In genomic region chr17:84002939-84003338, GRCm38 (mm10) we compare ENCODE assay signal across 18 mouse cellular contexts.
DNase-seq lines count a peak whose midpoint lies in the region; ATAC-seq and TF ChIP-seq lines count a peak whose summit lies in the region.
"Had no signal": no experiment of that assay in that cellular context is flagged by ENCODE, and none has a peak within 500 bp of the region (broad histone marks: within the 10 kb centered on the region; RNA-seq: fewer than 3 reads in every experiment).

No protein-coding gene starts in this region.

- no peak overlapping the region for H3K9ac ChIP-seq in embryonic facial prominence, embryonic 12.5 days
- H3K9ac ChIP-seq in stomach, embryonic 16.5 days (ENCODE audit: low read length): no peak overlapping the region
- H3K9ac ChIP-seq in stomach, postnatal 0 days (ENCODE audit: low read length): no peak overlapping the region
- no peak overlapping the region for H3K9ac ChIP-seq in limb, embryonic 13.5 days
- no peak overlapping the region for H3K9ac ChIP-seq in midbrain, embryonic 13.5 days (replicated peaks)
- H3K9ac ChIP-seq: liver, embryonic 15.5 days; midbrain, embryonic 15.5 days; stomach, embryonic 15.5 days had no signal

- no peak for DNase-seq in embryonic facial prominence, embryonic 10.5 days (ENCODE audit: low spot score)
- DNase-seq in stomach, postnatal 0 days (ENCODE audit: low spot score): no peak
- DNase-seq in layer of hippocampus, adult 9-11 months: no peak
- DNase-seq: adrenal gland, postnatal 36 days; cerebellum, adult 2 months; gastrocnemius, postnatal 14 days; kidney, postnatal 25 days; lung, postnatal 14 days had no signal

- no peak for ATAC-seq in embryonic facial prominence, embryonic 12.5 days (ENCODE audit: insufficient number of reproducible peaks, insufficient read depth, low FRiP score, low TSS enrichment)
- ATAC-seq in stomach, embryonic 16.5 days (ENCODE audit: insufficient read depth, low FRiP score): no peak
- ATAC-seq in stomach, postnatal 0 days (ENCODE audit: low FRiP score, low TSS enrichment): no peak
- no peak for ATAC-seq in limb, embryonic 13.5 days (ENCODE audit: low FRiP score, low read depth)
- no peak for ATAC-seq in midbrain, embryonic 13.5 days
- ATAC-seq in granulocyte monocyte progenitor cell, adult 5-6 weeks (replicated peaks; ENCODE audit: poor library complexity, severe bottlenecking): no peak
- ATAC-seq: CD4-positive, CD25-positive, alpha-beta regulatory T cell, adult 4 months; midbrain, embryonic 15.5 days had no signal

- H3K27me3 ChIP-seq in embryonic facial prominence, embryonic 12.5 days: no peaks in the 10 kb centered on the region
- peaks cover 10% of the 10 kb centered on the region for H3K27me3 ChIP-seq in embryonic facial prominence, embryonic 10.5 days (replicated peaks; ENCODE audit: low read depth, poor library complexity, severe bottlenecking)
- no peaks in the 10 kb centered on the region for H3K27me3 ChIP-seq in stomach, embryonic 16.5 days (ENCODE audit: control insufficient read depth, insufficient read depth, low read length)
- H3K27me3 ChIP-seq in stomach, postnatal 0 days (ENCODE audit: control insufficient read depth, insufficient read depth, low read length): no peaks in the 10 kb centered on the region
- no peaks in the 10 kb centered on the region for H3K27me3 ChIP-seq in limb, embryonic 13.5 days
- H3K27me3 ChIP-seq in midbrain, embryonic 13.5 days: no peaks in the 10 kb centered on the region
- H3K27me3 ChIP-seq: midbrain, embryonic 15.5 days; stomach, embryonic 15.5 days had no signal

- H3K4me2 ChIP-seq in embryonic facial prominence, embryonic 12.5 days (replicated peaks): no peak overlapping the region
- H3K4me2 ChIP-seq in stomach, embryonic 16.5 days (ENCODE audit: low read depth, low read length): no peak overlapping the region
- H3K4me2 ChIP-seq in stomach, postnatal 0 days (replicated peaks; ENCODE audit: low read depth): no peak overlapping the region
- H3K4me2 ChIP-seq in limb, embryonic 13.5 days (replicated peaks): no peak overlapping the region
- H3K4me2 ChIP-seq in midbrain, embryonic 13.5 days (replicated peaks): no peak overlapping the region
- H3K4me2 ChIP-seq: liver, embryonic 15.5 days; midbrain, embryonic 15.5 days; stomach, embryonic 15.5 days had no signal

- 89% methylated on average over 6 of the region's 6 CpGs for WGBS in embryonic facial prominence, embryonic 12.5 days
- 91% methylated on average over 6 of the region's 6 CpGs for WGBS in embryonic facial prominence, embryonic 10.5 days
- WGBS in stomach, embryonic 16.5 days: 85% methylated on average over 6 of the region's 6 CpGs
- 83% methylated on average over 6 of the region's 6 CpGs for WGBS in stomach, postnatal 0 days
- WGBS in limb, embryonic 13.5 days: 90% methylated on average over 6 of the region's 6 CpGs
- 93% methylated on average over 6 of the region's 6 CpGs for WGBS in midbrain, embryonic 13.5 days

- TF ChIP-seq EP300 in stomach, postnatal 0 days (optimal IDR thresholded peaks at IDR 0.05): no peak

- TF ChIP-seq CTCF in stomach, postnatal 0 days (IDR thresholded peaks at IDR 0.05; ENCODE audit: low read depth): no peak

- H3K9me3 ChIP-seq in embryonic facial prominence, embryonic 12.5 days: no peaks in the 10 kb centered on the region
- no peaks in the 10 kb centered on the region for H3K9me3 ChIP-seq in embryonic facial prominence, embryonic 10.5 days
- no peaks in the 10 kb centered on the region for H3K9me3 ChIP-seq in stomach, embryonic 16.5 days (replicated peaks; ENCODE audit: control insufficient read depth, low read length)
- H3K9me3 ChIP-seq in stomach, postnatal 0 days (ENCODE audit: control insufficient read depth, low read length): no peaks in the 10 kb centered on the region
- no peaks in the 10 kb centered on the region for H3K9me3 ChIP-seq in limb, embryonic 13.5 days
- no peaks in the 10 kb centered on the region for H3K9me3 ChIP-seq in midbrain, embryonic 13.5 days
- H3K9me3 ChIP-seq: liver, embryonic 15.5 days; midbrain, embryonic 15.5 days; stomach, embryonic 15.5 days had no signal

- peaks cover 9% of the 10 kb centered on the region for H3K4me1 ChIP-seq in embryonic facial prominence, embryonic 12.5 days
- H3K4me1 ChIP-seq in embryonic facial prominence, embryonic 10.5 days: peaks cover 48% of the 10 kb centered on the region
- H3K4me1 ChIP-seq in stomach, embryonic 16.5 days (ENCODE audit: control insufficient read depth, insufficient read depth, low read length): peaks cover 20% of the 10 kb centered on the region; the same call in 1 of the 2 replicates
- H3K4me1 ChIP-seq in stomach, postnatal 0 days (replicated peaks; ENCODE audit: control insufficient read depth, insufficient read depth): no peaks in the 10 kb centered on the region
- peaks cover 50% of the 10 kb centered on the region for H3K4me1 ChIP-seq in limb, embryonic 13.5 days
- peaks cover 7% of the 10 kb centered on the region for H3K4me1 ChIP-seq in midbrain, embryonic 13.5 days (replicated peaks)
- H3K4me1 ChIP-seq: midbrain, embryonic 15.5 days had no signal

- peak overlapping the region; percentile 32 for H3K27ac ChIP-seq in embryonic facial prominence, embryonic 12.5 days
- no peak overlapping the region for H3K27ac ChIP-seq in embryonic facial prominence, embryonic 10.5 days (replicated peaks)
- peak overlapping the region; percentile 75; the same call in 1 of the 2 replicates for H3K27ac ChIP-seq in stomach, embryonic 16.5 days (ENCODE audit: low read length)
- H3K27ac ChIP-seq in stomach, postnatal 0 days (replicated peaks): no peak overlapping the region
- peak overlapping the region; percentile 33; the same call in 1 of the 2 replicates for H3K27ac ChIP-seq in limb, embryonic 13.5 days
- no peak overlapping the region for H3K27ac ChIP-seq in midbrain, embryonic 13.5 days
- H3K27ac ChIP-seq: liver, embryonic 15.5 days; midbrain, embryonic 15.5 days had no signal

- H3K4me3 ChIP-seq in embryonic facial prominence, embryonic 12.5 days: no peak overlapping the region
- no peak overlapping the region for H3K4me3 ChIP-seq in embryonic facial prominence, embryonic 10.5 days
- H3K4me3 ChIP-seq in stomach, embryonic 16.5 days (replicated peaks; ENCODE audit: low read length): no peak overlapping the region
- no peak overlapping the region for H3K4me3 ChIP-seq in stomach, postnatal 0 days (ENCODE audit: low read depth, low read length)
- H3K4me3 ChIP-seq in limb, embryonic 13.5 days: no peak overlapping the region
- H3K4me3 ChIP-seq in midbrain, embryonic 13.5 days (replicated peaks): no peak overlapping the region
- H3K4me3 ChIP-seq: liver, embryonic 15.5 days; midbrain, embryonic 15.5 days; myocyte; stomach, embryonic 15.5 days had no signal

- no peaks in the 10 kb centered on the region for H3K36me3 ChIP-seq in embryonic facial prominence, embryonic 12.5 days
- no peaks in the 10 kb centered on the region for H3K36me3 ChIP-seq in embryonic facial prominence, embryonic 10.5 days (replicated peaks)
- H3K36me3 ChIP-seq in stomach, embryonic 16.5 days (ENCODE audit: control insufficient read depth, insufficient read depth, low read length): no peaks in the 10 kb centered on the region
- no peaks in the 10 kb centered on the region for H3K36me3 ChIP-seq in stomach, postnatal 0 days (ENCODE audit: control insufficient read depth, insufficient read depth, low read length)
- no peaks in the 10 kb centered on the region for H3K36me3 ChIP-seq in limb, embryonic 13.5 days
- H3K36me3 ChIP-seq in midbrain, embryonic 13.5 days: no peaks in the 10 kb centered on the region
- H3K36me3 ChIP-seq: liver, embryonic 15.5 days; midbrain, embryonic 15.5 days; stomach, embryonic 15.5 days had no signal

Comparison
In these comparisons a context has a peak if more than half of its experiments do, and no peak if none do; other contexts are left out.
1. H3K27ac ChIP-seq: peak in embryonic facial prominence, embryonic 12.5 days (single experiment), stomach, embryonic 16.5 days (single experiment) and limb, embryonic 13.5 days (single experiment); none in embryonic facial prominence, embryonic 10.5 days (single experiment), stomach, postnatal 0 days (single experiment) and midbrain, embryonic 13.5 days (single experiment).